Mouse (Mus musculus) liver, embryonic 15.5 days (tissue): ENCODE results near the gene Gab1. TPM values are rescaled to one million over a fixed set of nuclear protein-coding genes. Genes with fewer than 3 reads are reported as not detected.

Experiments used
- ATAC-seq: fragments of 200-750 bp; cut with Nextera tagmentation; 2 replicates; pipeline ENCODE4 v1.8.0; 2017; ENCODE audit warnings: moderate number of reproducible peaks, mild to moderate bottlenecking, moderate library complexity; ENCODE audit not compliant: insufficient read depth
- H3K27ac ChIP-seq: fragments of 300-500 bp; sonication (generic); replicated peaks from 2 replicates; pipeline ENCODE4 v1.5.1; 2015; ENCODE audit warnings: mild to moderate bottlenecking, inconsistent platforms
- H3K27me3 ChIP-seq: fragments of 300-500 bp; sonication (generic); 2 replicates; pipeline ENCODE4 v1.6.1; 2015; ENCODE audit warnings: mild to moderate bottlenecking, inconsistent platforms
- H3K36me3 ChIP-seq: fragments of 300-500 bp; sonication (generic); replicated peaks from 2 replicates; pipeline ENCODE4 v1.6.1; 2015; ENCODE audit warnings: moderate library complexity, mild to moderate bottlenecking, inconsistent platforms
- H3K4me1 ChIP-seq: fragments of 300-500 bp; sonication (generic); replicated peaks from 2 replicates; pipeline ENCODE4 v1.6.1; 2015; ENCODE audit warnings: inconsistent platforms
- H3K4me2 ChIP-seq: fragments of 300-500 bp; sonication (generic); 2 replicates; pipeline ENCODE4 v1.6.1; 2015; ENCODE audit warnings: moderate library complexity, mild to moderate bottlenecking, inconsistent platforms
- H3K4me3 ChIP-seq: fragments of 300-500 bp; sonication (generic); replicated peaks from 2 replicates; pipeline ENCODE4 v1.5.1; 2015; ENCODE audit warnings: mild to moderate bottlenecking, inconsistent platforms
- H3K9ac ChIP-seq: fragments of 300-500 bp; sonication (generic); 2 replicates; pipeline ENCODE4 v1.6.1; 2015; ENCODE audit warnings: moderate library complexity, mild to moderate bottlenecking, inconsistent platforms
- H3K9me3 ChIP-seq: fragments of 300-500 bp; sonication (generic); replicated peaks from 2 replicates; pipeline ENCODE4 v1.6.1; 2016; ENCODE audit warnings: inconsistent platforms
- WGBS: fragments of 180-500 bp; shearing (Covaris S2); methylation state at CpG from one replicate; pipeline ENCODE4 v1.1.7; 2015; ENCODE audit warnings: mixed read lengths; ENCODE audit not compliant: insufficient replicate concordance; 5-methylcytosine and 5-hydroxymethylcytosine counted together
- polyA plus RNA-seq: library from polyadenylated mRNA; unstranded; fragments of >200 nt; fragmentation: Nextera tagmentation; extraction: Ambion mirVana; gene quantifications from 2 replicates; pipeline ENCODE4 v1.2.1, GENCODE M21; 2015

Gene Gab1
- polyA plus RNA-seq, 1 experiment from 2014 or later: 7.1 TPM

DNA sequence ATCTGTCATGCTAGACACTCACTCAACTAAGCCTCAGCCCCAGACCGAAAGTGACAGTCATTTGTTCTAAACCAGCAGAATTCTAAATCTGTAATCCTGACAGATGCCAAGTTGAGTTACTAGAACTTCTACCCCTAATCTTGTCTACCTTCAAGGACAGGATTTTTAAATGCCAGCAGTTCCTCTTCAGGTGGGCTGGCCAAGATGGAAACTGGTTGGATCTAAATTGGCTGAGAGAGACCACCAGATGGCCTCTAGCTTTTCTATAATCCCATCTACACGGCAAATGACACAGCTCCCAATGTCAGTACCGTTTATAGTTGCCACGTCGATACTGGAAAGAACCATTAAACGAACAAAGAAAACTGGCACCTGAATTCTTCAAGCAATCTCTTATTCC lies 8.9 kb downstream of the Gab1 start:
- ATAC-seq: no peak
- H3K27ac ChIP-seq: peak overlapping the region; percentile 49; the same call in 1 of the 2 replicates
- no peak overlapping the region for H3K9ac ChIP-seq
- H3K9me3 ChIP-seq: no peaks in the 10 kb centered on the region
- H3K4me2 ChIP-seq: no peak overlapping the region
- no peak overlapping the region for H3K4me3 ChIP-seq
- WGBS: 81% methylated on average over 6 of the region's 6 CpGs
- no peaks in the 10 kb centered on the region for H3K27me3 ChIP-seq
- peaks cover 4% of the 10 kb centered on the region; the same call in 1 of the 2 replicates for H3K36me3 ChIP-seq
- H3K4me1 ChIP-seq: peaks cover 57% of the 10 kb centered on the region

GRCm38 (mm10) chr8:80870535-80871204 lies 9.6 kb downstream of the Gab1 start:
- peaks cover 10% of the 10 kb centered on the region for H3K36me3 ChIP-seq
- H3K4me2 ChIP-seq: 0 out of 2 replicates have a peak overlapping the region, but pooled peaks have one; percentile 10
- 0 out of 2 replicates have a peak, but pooled peaks have one; percentile 20 for ATAC-seq
- H3K27me3 ChIP-seq: no peaks in the 10 kb centered on the region
- peak overlapping the region; percentile 49 for H3K27ac ChIP-seq
- 47% methylated on average over 9 of the region's 9 CpGs for WGBS
- peaks cover 65% of the 10 kb centered on the region for H3K4me1 ChIP-seq
- H3K9ac ChIP-seq: no peak overlapping the region
- no peak overlapping the region for H3K4me3 ChIP-seq
- no peaks in the 10 kb centered on the region for H3K9me3 ChIP-seq

DNA sequence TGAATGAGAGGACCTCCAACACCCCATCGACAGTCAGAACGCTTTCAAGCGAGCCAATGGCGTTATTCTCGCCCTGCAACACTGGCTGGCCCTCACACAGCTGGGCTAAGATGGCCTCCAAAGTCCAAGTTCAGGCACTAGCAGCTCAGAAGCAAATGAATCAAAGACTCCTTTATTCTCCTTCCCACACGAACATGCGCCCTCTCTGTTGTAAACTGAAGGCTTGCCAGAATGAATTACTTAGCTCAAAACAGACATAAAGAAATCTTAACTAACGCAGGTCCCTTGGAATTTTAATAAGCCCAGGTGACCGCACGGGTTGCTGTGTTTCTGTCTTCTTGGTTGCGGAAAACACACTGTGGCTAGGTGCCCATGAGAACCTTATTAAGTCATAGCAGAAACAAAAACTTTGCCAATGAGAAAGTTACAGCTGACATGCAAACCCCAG lies 10.4 kb downstream of the Gab1 start:
- H3K4me1 ChIP-seq: peaks cover 72% of the 10 kb centered on the region

GRCm38 (mm10) chr8:80868801-80869323 lies 11.5 kb downstream of the Gab1 start:
- Histone ChIP-seq H3K9me3 (no peaks in the 10 kb centered on the region), H3K9ac (peak overlapping the region; percentile 41), H3K4me1 (peaks cover 70% of the 10 kb centered on the region), H3K36me3 (peaks cover 25% of the 10 kb centered on the region), H3K27me3 (no peaks in the 10 kb centered on the region), H3K4me2 (peak overlapping the region; percentile 77), H3K4me3 (peak overlapping the region; percentile 61), H3K27ac (peak overlapping the region; percentile 78)
- ATAC-seq: peak; percentile 90
- WGBS: 14% methylated on average over 11 of the region's 11 CpGs

More for the DNA sequence above, 10.4 kb downstream of the Gab1 start:
- peaks cover 17% of the 10 kb centered on the region for H3K36me3 ChIP-seq
- no peak overlapping the region for H3K4me2 ChIP-seq
- no peaks in the 10 kb centered on the region for H3K9me3 ChIP-seq
- no peak overlapping the region for H3K4me3 ChIP-seq
- no peak for ATAC-seq
- no peak overlapping the region for H3K9ac ChIP-seq
- H3K27me3 ChIP-seq: no peaks in the 10 kb centered on the region
- WGBS: 86% methylated on average over 11 of the region's 11 CpGs
- peak overlapping the region; percentile 78 for H3K27ac ChIP-seq

DNA sequence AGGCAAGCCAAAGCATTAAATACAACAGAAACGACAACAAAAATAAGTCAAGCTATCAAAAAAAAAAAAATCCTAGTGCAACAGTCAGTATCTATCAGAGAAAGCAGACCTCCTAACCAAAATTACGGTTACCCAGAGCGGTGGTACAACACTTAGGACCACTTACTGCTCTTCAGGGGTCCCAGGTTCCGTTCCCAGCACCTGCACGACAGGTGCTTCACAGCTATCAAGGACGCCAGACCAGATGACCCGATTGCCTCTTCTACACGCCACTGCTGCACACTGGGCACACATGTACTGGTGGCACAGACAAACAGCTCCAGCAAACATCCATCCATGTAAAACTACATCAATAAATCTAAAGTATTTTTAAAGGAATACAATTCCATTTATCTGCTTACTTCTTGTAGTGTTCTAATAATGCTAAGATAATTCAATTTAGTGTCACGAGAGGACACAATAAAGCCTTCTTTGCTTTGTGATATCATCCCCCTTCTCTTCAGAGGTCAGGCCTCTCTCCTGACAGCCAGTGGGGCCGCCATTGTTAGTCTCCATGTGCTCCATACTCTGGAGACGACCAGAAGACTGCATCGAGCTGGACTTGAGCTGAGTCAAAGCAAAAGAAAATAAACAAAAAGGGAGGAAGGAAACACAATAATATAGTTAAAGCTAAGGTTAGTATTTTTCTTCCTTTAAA lies 12.2 kb downstream of the Gab1 start:
- peak overlapping the region; percentile 78 for H3K27ac ChIP-seq
- peaks cover 77% of the 10 kb centered on the region for H3K4me1 ChIP-seq
- no peaks in the 10 kb centered on the region for H3K27me3 ChIP-seq
- H3K4me2 ChIP-seq: peak overlapping the region; percentile 77
- ATAC-seq: no peak
- peak overlapping the region; percentile 61 for H3K4me3 ChIP-seq
- H3K9ac ChIP-seq: peak overlapping the region; percentile 59
- peaks cover 28% of the 10 kb centered on the region for H3K36me3 ChIP-seq
- H3K9me3 ChIP-seq: no peaks in the 10 kb centered on the region
- 49% methylated on average over 12 of the region's 12 CpGs for WGBS

- peaks cover 77% of the 10 kb centered on the region for H3K4me1 ChIP-seq
- peak overlapping the region; percentile 61 for H3K4me3 ChIP-seq
- peak overlapping the region; percentile 77 for H3K4me2 ChIP-seq
- 38% methylated on average over 3 of the region's 3 CpGs for WGBS
- H3K27me3 ChIP-seq: no peaks in the 10 kb centered on the region
- ATAC-seq: peak; percentile 23; the same call in 1 of the 2 replicates
- no peaks in the 10 kb centered on the region for H3K9me3 ChIP-seq
- peaks cover 28% of the 10 kb centered on the region for H3K36me3 ChIP-seq
- peak overlapping the region; percentile 59 for H3K9ac ChIP-seq
- H3K27ac ChIP-seq: peak overlapping the region; percentile 78
These were observed 12.7 kb downstream of the Gab1 start for GRCm38 (mm10) chr8:80867598-80867997.

GRCm38 (mm10) chr8:80865181-80865784 lies 15.0 kb downstream of the Gab1 start:
- H3K27ac ChIP-seq: no peak overlapping the region; the same call in 1 of the 2 replicates
- no peaks in the 10 kb centered on the region for H3K9me3 ChIP-seq
- no peak overlapping the region for H3K4me3 ChIP-seq
- H3K4me2 ChIP-seq: no peak overlapping the region
- no peaks in the 10 kb centered on the region for H3K27me3 ChIP-seq
- H3K36me3 ChIP-seq: peaks cover 35% of the 10 kb centered on the region
- no peak overlapping the region for H3K9ac ChIP-seq
- WGBS: 83% methylated on average over 8 of the region's 8 CpGs
- ATAC-seq: no peak
- H3K4me1 ChIP-seq: peaks cover 67% of the 10 kb centered on the region

DNA sequence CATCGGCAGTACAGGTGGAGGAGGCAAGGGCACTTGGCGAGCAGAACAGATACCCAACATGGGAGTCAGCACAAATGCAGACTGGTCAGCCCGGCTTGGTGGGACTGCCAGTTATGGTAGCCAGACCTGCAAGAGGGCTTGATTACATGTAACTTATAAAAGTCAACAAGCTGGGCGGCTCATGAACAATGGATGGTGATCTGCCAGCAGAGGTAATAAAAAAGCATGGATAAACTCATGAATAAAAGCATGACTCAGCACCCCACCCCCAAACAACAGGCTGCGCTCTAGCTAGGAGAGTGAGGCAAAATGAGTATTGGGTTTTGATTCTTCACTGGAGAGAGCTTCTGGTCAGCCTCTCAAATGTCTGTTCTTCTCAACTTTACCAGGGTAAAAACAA lies 16.9 kb downstream of the Gab1 start:
- Histone ChIP-seq H3K4me1 (peaks cover 55% of the 10 kb centered on the region), H3K27me3 (no peaks in the 10 kb centered on the region), H3K9me3 (no peaks in the 10 kb centered on the region), H3K36me3 (peaks cover 46% of the 10 kb centered on the region), H3K9ac (no peak overlapping the region), H3K4me2 (no peak overlapping the region), H3K4me3 (no peak overlapping the region), H3K27ac (no peak overlapping the region)
- 82% methylated on average over 5 of the region's 5 CpGs for WGBS
- no peak for ATAC-seq

DNA sequence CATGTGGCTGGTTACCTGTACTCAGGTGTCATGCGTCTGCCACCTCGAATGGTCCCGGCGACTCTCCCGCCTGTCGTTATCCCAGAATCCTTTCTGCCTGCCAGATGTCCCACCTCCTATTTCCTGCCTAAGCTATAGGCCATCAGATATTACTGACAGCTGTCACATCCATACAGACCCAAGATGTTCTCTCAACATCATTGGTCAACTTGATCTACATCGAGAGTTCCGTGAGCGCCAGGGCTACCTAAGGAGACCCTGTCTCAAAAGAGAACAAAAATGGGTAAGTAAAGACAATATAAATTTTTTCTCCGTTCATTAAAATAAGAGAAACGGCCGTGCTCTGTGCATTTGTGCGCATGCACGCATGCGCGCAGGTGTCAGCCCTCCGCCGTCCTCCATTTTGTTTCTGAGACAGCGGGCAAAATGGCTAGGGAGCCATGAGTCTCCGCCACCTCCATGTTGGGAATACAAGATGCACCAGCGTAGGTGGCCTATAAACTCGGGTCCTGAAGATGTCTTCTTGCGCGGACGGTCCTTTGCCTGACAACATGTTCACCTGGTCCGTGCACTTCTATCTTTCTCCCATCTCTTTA lies 21.0 kb downstream of the Gab1 start:
- 93% methylated on average over 26 of the region's 26 CpGs for WGBS
- Histone ChIP-seq H3K9ac (no peak overlapping the region), H3K4me1 (peaks cover 29% of the 10 kb centered on the region; the same call in 1 of the 2 replicates), H3K27ac (no peak overlapping the region), H3K4me2 (no peak overlapping the region), H3K4me3 (no peak overlapping the region), H3K27me3 (no peaks in the 10 kb centered on the region), H3K9me3 (no peaks in the 10 kb centered on the region), H3K36me3 (peaks cover 37% of the 10 kb centered on the region)
- ATAC-seq: no peak

- H3K27ac ChIP-seq: no peak overlapping the region
- 75% methylated on average over 12 of the region's 12 CpGs for WGBS
- no peaks in the 10 kb centered on the region for H3K27me3 ChIP-seq
- H3K36me3 ChIP-seq: peaks cover 32% of the 10 kb centered on the region
- H3K9ac ChIP-seq: no peak overlapping the region
- H3K4me2 ChIP-seq: no peak overlapping the region
- ATAC-seq: no peak
- H3K9me3 ChIP-seq: no peaks in the 10 kb centered on the region
- peaks cover 27% of the 10 kb centered on the region for H3K4me1 ChIP-seq
- H3K4me3 ChIP-seq: no peak overlapping the region
These were observed 22.4 kb downstream of the Gab1 start for GRCm38 (mm10) chr8:80857851-80858367.
